Mouse (Mus musculus) kidney, embryonic 14.5 days (tissue): ENCODE measurements at regions not wholly inside any gene's neighbourhood (a gene's known extent, or its start where the extent isn't known, plus 50 kb on each side); places are given as distances from the start of the nearest gene placed in this dataset.

ENCODE experiments used
- ATAC-seq: fragments of 200-750 bp; cut with Nextera tagmentation; 2 replicates; pipeline ENCODE4 v1.8.0; 2017; ENCODE audit warnings: moderate number of reproducible peaks, mild to moderate bottlenecking, moderate TSS enrichment, moderate library complexity; ENCODE audit not compliant: low FRiP score, low TSS enrichment
- H3K27ac ChIP-seq: fragments of 300-500 bp; sonication (generic); 2 replicates; pipeline ENCODE4 v1.5.1; 2014; ENCODE audit warnings: low read depth, mild to moderate bottlenecking, low read length, moderate library complexity, mixed read lengths
- H3K27me3 ChIP-seq: fragments of 300-500 bp; sonication (generic); 2 replicates; pipeline ENCODE4 v1.6.1; 2014; ENCODE audit warnings: mild to moderate bottlenecking, low read length; ENCODE audit not compliant: control insufficient read depth, insufficient read depth
- H3K36me3 ChIP-seq: fragments of 300-500 bp; sonication (generic); 2 replicates; pipeline ENCODE4 v1.6.1; 2014; ENCODE audit warnings: low read length, mixed read lengths; ENCODE audit not compliant: control insufficient read depth, insufficient read depth
- H3K4me1 ChIP-seq: fragments of 300-500 bp; sonication (generic); 2 replicates; pipeline ENCODE4 v1.6.1; 2014; ENCODE audit warnings: low read length, mixed read lengths; ENCODE audit not compliant: control insufficient read depth, insufficient read depth
- H3K4me2 ChIP-seq: fragments of 300-500 bp; sonication (generic); replicated peaks from 2 replicates; pipeline ENCODE4 v1.6.1; 2014; ENCODE audit warnings: low read depth, mild to moderate bottlenecking, low read length
- H3K4me3 ChIP-seq: fragments of 300-500 bp; sonication (generic); 2 replicates; pipeline ENCODE4 v1.5.1; 2014; ENCODE audit warnings: mild to moderate bottlenecking, low read length
- H3K9ac ChIP-seq: fragments of 300-500 bp; sonication (generic); 2 replicates; pipeline ENCODE4 v1.6.1; 2014; ENCODE audit warnings: low read depth, mild to moderate bottlenecking, low read length, moderate library complexity
- H3K9me3 ChIP-seq: fragments of 300-500 bp; sonication (generic); 2 replicates; pipeline ENCODE4 v1.6.1; 2016; ENCODE audit warnings: low read length; ENCODE audit not compliant: control insufficient read depth
- WGBS: fragments of 180-500 bp; shearing (Covaris S2); extraction: QIAGEN DNeasy Blood & Tissue Kit; methylation state at CpG from one replicate; pipeline ENCODE4 v1.1.7; 2014; 5-methylcytosine and 5-hydroxymethylcytosine counted together

GRCm38 (mm10) chr1:163608429-163608828 is 116.6 kb downstream of the Mettl11b start:
- H3K9ac ChIP-seq, result no peak overlapping the region
- no peaks in the 10 kb centered on the region for H3K9me3 ChIP-seq
- H3K27ac ChIP-seq, result no peak overlapping the region
- H3K4me3 ChIP-seq, result no peak overlapping the region
- H3K36me3 ChIP-seq, result no peaks in the 10 kb centered on the region
- no peaks in the 10 kb centered on the region for H3K27me3 ChIP-seq
- 94% methylated on average over 1 of the region's 1 CpGs for WGBS
- no peak overlapping the region for H3K4me2 ChIP-seq
- ATAC-seq, result no peak
- H3K4me1 ChIP-seq, result no peaks in the 10 kb centered on the region

GRCm38 (mm10) chr1:163607701-163608100 is 117.3 kb downstream of the Mettl11b start:
- H3K4me3 ChIP-seq, result no peak overlapping the region
- no peaks in the 10 kb centered on the region for H3K4me1 ChIP-seq
- no peaks in the 10 kb centered on the region for H3K36me3 ChIP-seq
- 77% methylated on average over 5 of the region's 5 CpGs for WGBS
- ATAC-seq, result no peak
- no peaks in the 10 kb centered on the region for H3K9me3 ChIP-seq
- H3K27me3 ChIP-seq, result no peaks in the 10 kb centered on the region
- H3K9ac ChIP-seq, result no peak overlapping the region
- no peak overlapping the region for H3K4me2 ChIP-seq
- H3K27ac ChIP-seq, result no peak overlapping the region

GRCm38 (mm10) chr1:163599926-163600890 is 124.8 kb downstream of the Mettl11b start:
- no peaks in the 10 kb centered on the region for H3K9me3 ChIP-seq
- no peaks in the 10 kb centered on the region for H3K36me3 ChIP-seq
- no peaks in the 10 kb centered on the region for H3K27me3 ChIP-seq
- no peak overlapping the region for H3K9ac ChIP-seq
- ATAC-seq, result no peak
- 43% methylated on average over 7 of the region's 7 CpGs for WGBS
- no peak overlapping the region for H3K27ac ChIP-seq
- 0 out of 2 replicates have a peak, but pooled peaks cover 3% of the 10 kb centered on the region for H3K4me1 ChIP-seq
- H3K4me2 ChIP-seq, result no peak overlapping the region
- H3K4me3 ChIP-seq, result no peak overlapping the region

- Histone ChIP-seq H3K4me3 (no peak overlapping the region), H3K4me1 (no peaks in the 10 kb centered on the region), H3K27ac (no peak overlapping the region), H3K9ac (no peak overlapping the region), H3K27me3 (no peaks in the 10 kb centered on the region), H3K4me2 (no peak overlapping the region), H3K9me3 (no peaks in the 10 kb centered on the region), H3K36me3 (no peaks in the 10 kb centered on the region)
- WGBS, result 72% methylated on average over 4 of the region's 4 CpGs
- no peak for ATAC-seq
Measured at GRCm38 (mm10) chr1:163576411-163576810, 148.6 kb downstream of the Mettl11b start.

GRCm38 (mm10) chr1:163575593-163575992 is 149.4 kb downstream of the Mettl11b start:
- no peaks in the 10 kb centered on the region for H3K36me3 ChIP-seq
- no peaks in the 10 kb centered on the region for H3K4me1 ChIP-seq
- H3K27me3 ChIP-seq, result no peaks in the 10 kb centered on the region
- no peak overlapping the region for H3K9ac ChIP-seq
- ATAC-seq, result no peak
- H3K27ac ChIP-seq, result no peak overlapping the region
- no peak overlapping the region for H3K4me3 ChIP-seq
- no peak overlapping the region for H3K4me2 ChIP-seq
- no peaks in the 10 kb centered on the region for H3K9me3 ChIP-seq
- WGBS, result 63% methylated on average over 2 of the region's 2 CpGs

- 48% methylated on average over 16 of the region's 16 CpGs for WGBS
- H3K4me1 ChIP-seq, result no peaks in the 10 kb centered on the region
- H3K4me3 ChIP-seq, result no peak overlapping the region
- no peaks in the 10 kb centered on the region for H3K27me3 ChIP-seq
- peak; percentile 71 for ATAC-seq
- no peak overlapping the region for H3K27ac ChIP-seq
- no peaks in the 10 kb centered on the region for H3K9me3 ChIP-seq
- no peaks in the 10 kb centered on the region for H3K36me3 ChIP-seq
- H3K4me2 ChIP-seq, result peak overlapping the region; percentile 10; the same call in 1 of the 2 replicates
- no peak overlapping the region for H3K9ac ChIP-seq
Measured at GRCm38 (mm10) chr1:163574409-163575161, 150.4 kb downstream of the Mettl11b start.

- no peaks in the 10 kb centered on the region for H3K36me3 ChIP-seq
- H3K27ac ChIP-seq, result no peak overlapping the region
- 100% methylated on average over 1 of the region's 1 CpGs for WGBS
Measured at GRCm38 (mm10) chr1:163573533-163573932, 151.5 kb downstream of the Mettl11b start.

GRCm38 (mm10) chr1:163563791-163564190 is 160.3 kb upstream of the Gorab start:
- H3K36me3 ChIP-seq, result no peaks in the 10 kb centered on the region
- H3K4me2 ChIP-seq, result no peak overlapping the region
- H3K27ac ChIP-seq, result no peak overlapping the region
- no peaks in the 10 kb centered on the region for H3K9me3 ChIP-seq
- no peak overlapping the region for H3K4me3 ChIP-seq
- 35% methylated on average over 1 of the region's 1 CpGs for WGBS
- no peak for ATAC-seq
- 0 out of 2 replicates have a peak, but pooled peaks cover 2% of the 10 kb centered on the region for H3K4me1 ChIP-seq
- no peak overlapping the region for H3K9ac ChIP-seq
- H3K27me3 ChIP-seq, result no peaks in the 10 kb centered on the region

More at GRCm38 (mm10) chr1:163573533-163573932, 151.5 kb downstream of the Mettl11b start:
- H3K9ac ChIP-seq, result no peak overlapping the region
- no peak for ATAC-seq
- no peaks in the 10 kb centered on the region for H3K9me3 ChIP-seq
- H3K4me2 ChIP-seq, result no peak overlapping the region
- no peak overlapping the region for H3K4me3 ChIP-seq
- H3K4me1 ChIP-seq, result no peaks in the 10 kb centered on the region
- no peaks in the 10 kb centered on the region for H3K27me3 ChIP-seq

GRCm38 (mm10) chr1:163563064-163563463 is 159.6 kb upstream of the Gorab start:
- H3K27ac ChIP-seq, result no peak overlapping the region
- no peak for ATAC-seq
- H3K4me1 ChIP-seq, result 0 out of 2 replicates have a peak, but pooled peaks cover 2% of the 10 kb centered on the region
- H3K36me3 ChIP-seq, result no peaks in the 10 kb centered on the region
- no peak overlapping the region for H3K4me2 ChIP-seq
- no peaks in the 10 kb centered on the region for H3K9me3 ChIP-seq
- H3K9ac ChIP-seq, result no peak overlapping the region
- H3K4me3 ChIP-seq, result no peak overlapping the region
- no peaks in the 10 kb centered on the region for H3K27me3 ChIP-seq
- 89% methylated on average over 2 of the region's 2 CpGs for WGBS
